Mouse (Mus musculus) kidney, postnatal 0 days (tissue): ENCODE data around the gene S100g. TPM values are rescaled to one million over a fixed set of nuclear protein-coding genes. Genes with fewer than 3 reads are reported as not detected.

Experiments used
- ATAC-seq: fragments of 200-750 bp; cut with Nextera tagmentation; replicated peaks from 2 replicates; pipeline ENCODE4 v1.8.0; 2017; ENCODE audit warnings: low read depth, moderate number of reproducible peaks, moderate TSS enrichment, moderate library complexity; ENCODE audit not compliant: low FRiP score
- DNase-seq: peaks from one replicate; pipeline ENCODE4 v3.0.0-alpha.2; 2016; ENCODE audit warnings: low spot score
- H3K27ac ChIP-seq: fragments of 300-500 bp; sonication (generic); 2 replicates; pipeline ENCODE4 v1.5.1; 2014; ENCODE audit warnings: mild to moderate bottlenecking
- H3K27me3 ChIP-seq: fragments of 300-500 bp; sonication (generic); 2 replicates; pipeline ENCODE4 v1.6.1; 2014; ENCODE audit warnings: low read length, mixed read lengths; ENCODE audit not compliant: insufficient read depth
- H3K36me3 ChIP-seq: fragments of 300-500 bp; sonication (generic); 2 replicates; pipeline ENCODE4 v1.6.1; 2014; ENCODE audit warnings: low read length, mixed read lengths; ENCODE audit not compliant: insufficient read depth
- H3K4me1 ChIP-seq: fragments of 300-500 bp; sonication (generic); replicated peaks from 2 replicates; pipeline ENCODE4 v1.6.1; 2014; ENCODE audit warnings: antibody characterized with exemption, low read length, mixed read lengths; ENCODE audit not compliant: insufficient read depth
- H3K4me2 ChIP-seq: fragments of 300-500 bp; sonication (generic); 2 replicates; pipeline ENCODE4 v1.6.1; 2014; ENCODE audit warnings: mild to moderate bottlenecking, low read length, moderate library complexity, mixed read lengths
- H3K4me3 ChIP-seq: fragments of 300-500 bp; sonication (generic); replicated peaks from 2 replicates; pipeline ENCODE4 v1.5.1; 2014; ENCODE audit warnings: low read depth, low read length
- H3K9ac ChIP-seq: fragments of 300-500 bp; sonication (generic); 2 replicates; pipeline ENCODE4 v1.6.1; 2014; ENCODE audit warnings: low read depth, low read length
- H3K9me3 ChIP-seq: fragments of 300-500 bp; sonication (generic); replicated peaks from 2 replicates; pipeline ENCODE4 v1.6.1; 2016; ENCODE audit warnings: low read length, inconsistent platforms, mixed read lengths
- CTCF ChIP-seq: IDR thresholded peaks from 2 replicates; pipeline ENCODE4 v1.5.1; 2016; ENCODE audit warnings: antibody characterized with exemption, low read depth, mild to moderate bottlenecking, moderate library complexity
- WGBS: fragments of 180-500 bp; shearing (Covaris S2); extraction: QIAGEN DNeasy Blood & Tissue Kit; methylation state at CpG from one replicate; pipeline ENCODE4 v1.1.7; 2014; 5-methylcytosine and 5-hydroxymethylcytosine counted together
- polyA plus RNA-seq: library from polyadenylated mRNA; unstranded; fragments of >200 nt; fragmentation: Nextera tagmentation; extraction: Ambion mirVana; gene quantifications from 2 replicates; pipeline ENCODE4 v1.2.1, GENCODE M21; 2015

Gene S100g
- polyA plus RNA-seq, 1 experiment from 2014 or later = 6,196 TPM

DNA sequence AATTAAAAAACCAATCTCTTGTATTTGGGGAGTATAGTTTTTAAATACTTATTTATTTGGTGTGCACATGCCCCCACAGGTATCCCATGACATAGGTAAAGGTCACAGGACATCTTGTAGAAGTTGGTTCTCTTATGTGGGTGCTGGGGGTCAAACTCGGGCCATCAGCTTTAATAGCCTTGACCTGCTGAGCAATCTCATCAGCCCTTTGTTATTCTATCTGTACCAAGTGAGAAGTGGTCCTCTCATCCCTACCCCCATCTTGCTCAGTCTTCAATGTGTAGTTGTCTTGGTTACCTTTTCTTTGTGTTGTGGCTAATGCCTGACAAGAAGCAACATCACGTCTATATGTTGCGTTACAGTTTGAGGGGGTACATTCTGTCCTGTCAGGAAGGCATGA, 6.5 kb downstream of the S100g start:
- H3K4me2 ChIP-seq = no peak overlapping the region
- H3K27ac ChIP-seq = no peak overlapping the region
- DNase-seq = no peak
- no peak for TF ChIP-seq CTCF
- 72% methylated on average over 3 of the region's 3 CpGs for WGBS
- H3K4me3 ChIP-seq = no peak overlapping the region
- H3K36me3 ChIP-seq = no peaks in the 10 kb centered on the region
- no peaks in the 10 kb centered on the region for H3K4me1 ChIP-seq
- H3K9ac ChIP-seq = no peak overlapping the region
- no peak for ATAC-seq
- H3K27me3 ChIP-seq = no peaks in the 10 kb centered on the region
- no peaks in the 10 kb centered on the region for H3K9me3 ChIP-seq

DNA sequence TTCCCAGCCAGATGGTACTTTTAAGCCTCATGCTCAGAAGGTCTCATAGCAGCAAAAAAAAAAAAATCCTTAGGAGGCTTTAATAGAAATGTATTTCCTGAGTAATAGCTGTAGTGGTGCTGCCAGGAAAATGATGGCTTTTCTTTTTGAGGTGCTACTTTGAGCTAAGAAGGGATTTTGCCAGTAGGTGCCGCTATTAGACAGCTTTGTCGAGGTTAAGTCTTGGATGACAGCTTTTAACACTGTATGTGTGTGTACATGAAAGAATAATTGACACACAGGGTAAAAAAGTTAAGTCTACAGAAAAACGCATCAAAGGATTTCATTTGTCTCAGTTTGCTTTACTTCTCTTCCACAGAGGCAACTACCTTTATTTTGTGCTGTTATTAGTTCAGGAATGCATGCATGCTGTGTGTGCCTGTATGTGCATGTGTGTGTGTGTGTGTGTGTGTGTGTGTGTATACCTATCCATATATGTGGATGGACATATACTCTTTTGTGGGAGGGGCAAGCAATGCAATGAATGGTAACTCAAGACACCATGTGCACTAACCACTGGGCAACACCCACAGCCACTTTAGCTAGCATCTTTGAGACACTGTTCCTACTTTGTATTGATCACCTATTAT, 14.5 kb downstream of the S100g start:
- TF ChIP-seq CTCF = peak; percentile 73
- Histone ChIP-seq H3K4me3 (no peak overlapping the region), H3K9ac (no peak overlapping the region), H3K36me3 (no peaks in the 10 kb centered on the region), H3K9me3 (no peaks in the 10 kb centered on the region), H3K27me3 (no peaks in the 10 kb centered on the region), H3K4me2 (no peak overlapping the region), H3K27ac (no peak overlapping the region), H3K4me1 (no peaks in the 10 kb centered on the region)
- 37% methylated on average over 3 of the region's 3 CpGs for WGBS
- no peak for ATAC-seq
- peak; percentile 57 for DNase-seq

- no peak for DNase-seq
- no peak overlapping the region for H3K4me3 ChIP-seq
- H3K9me3 ChIP-seq = no peaks in the 10 kb centered on the region
- H3K4me1 ChIP-seq = no peaks in the 10 kb centered on the region
- H3K27ac ChIP-seq = no peak overlapping the region
- no peaks in the 10 kb centered on the region for H3K27me3 ChIP-seq
- no peak for ATAC-seq
- no peaks in the 10 kb centered on the region for H3K36me3 ChIP-seq
- no peak overlapping the region for H3K9ac ChIP-seq
- no peak overlapping the region for H3K4me2 ChIP-seq
- WGBS = 68% methylated on average over 1 of the region's 1 CpGs
- TF ChIP-seq CTCF = no peak
These were observed 22.4 kb downstream of the S100g start for GRCm38 (mm10) chrX:162942027-162942426.

- ATAC-seq = no peak
- no peak for TF ChIP-seq CTCF
- Histone ChIP-seq H3K9ac (no peak overlapping the region), H3K27ac (no peak overlapping the region), H3K4me3 (no peak overlapping the region), H3K27me3 (no peaks in the 10 kb centered on the region), H3K4me1 (no peaks in the 10 kb centered on the region), H3K9me3 (no peaks in the 10 kb centered on the region), H3K36me3 (no peaks in the 10 kb centered on the region), H3K4me2 (no peak overlapping the region)
- WGBS = 95% methylated on average over 2 of the region's 2 CpGs
- no peak for DNase-seq
These were observed 32.9 kb downstream of the S100g start for GRCm38 (mm10) chrX:162931467-162931866.

GRCm38 (mm10) chrX:162921487-162922125, 42.8 kb downstream of the S100g start:
- H3K27ac ChIP-seq = no peak overlapping the region
- no peaks in the 10 kb centered on the region for H3K36me3 ChIP-seq
- H3K9ac ChIP-seq = no peak overlapping the region
- no peak for TF ChIP-seq CTCF
- ATAC-seq = no peak
- WGBS = 70% methylated on average over 8 of the region's 8 CpGs
- no peaks in the 10 kb centered on the region for H3K27me3 ChIP-seq
- H3K9me3 ChIP-seq = no peaks in the 10 kb centered on the region
- no peak overlapping the region for H3K4me3 ChIP-seq
- H3K4me2 ChIP-seq = no peak overlapping the region
- H3K4me1 ChIP-seq = no peaks in the 10 kb centered on the region
- no peak for DNase-seq

GRCm38 (mm10) chrX:162915697-162916096, 48.7 kb downstream of the S100g start:
- ATAC-seq (no peak), DNase-seq (peak; percentile 63)
- H3K27ac ChIP-seq = no peak overlapping the region
- H3K9ac ChIP-seq = no peak overlapping the region
- WGBS = 33% methylated on average over 5 of the region's 5 CpGs
- H3K4me2 ChIP-seq = no peak overlapping the region
- H3K9me3 ChIP-seq = no peaks in the 10 kb centered on the region
- H3K36me3 ChIP-seq = no peaks in the 10 kb centered on the region
- peak; percentile 77 for TF ChIP-seq CTCF
- no peaks in the 10 kb centered on the region for H3K4me1 ChIP-seq
- H3K27me3 ChIP-seq = no peaks in the 10 kb centered on the region
- no peak overlapping the region for H3K4me3 ChIP-seq

- no peak overlapping the region for H3K9ac ChIP-seq
- DNase-seq (no peak), ATAC-seq (no peak)
- H3K27me3 ChIP-seq = no peaks in the 10 kb centered on the region
- no peaks in the 10 kb centered on the region for H3K9me3 ChIP-seq
- no peak overlapping the region for H3K4me2 ChIP-seq
- H3K27ac ChIP-seq = no peak overlapping the region
- H3K36me3 ChIP-seq = no peaks in the 10 kb centered on the region
- TF ChIP-seq CTCF = no peak
- no peak overlapping the region for H3K4me3 ChIP-seq
- no peaks in the 10 kb centered on the region for H3K4me1 ChIP-seq
- 96% methylated on average over 3 of the region's 3 CpGs for WGBS
These were observed 50.7 kb downstream of the S100g start for GRCm38 (mm10) chrX:162913651-162914050.

Other genes starting within 250 kb of the S100g start
- 440 and 467 TPM in 2 replicates for gene Rbbp7, start 204.2 kb downstream of the S100g start, polyA plus RNA-seq
- gene Txlng, start 135.1 kb downstream of the S100g start, polyA plus RNA-seq = 11.9 TPM in 2 replicates
- gene Syap1, start 76.2 kb downstream of the S100g start, polyA plus RNA-seq = 58.7 and 62.3 TPM in 2 replicates
- 83.8 and 90.5 TPM in 2 replicates for gene Ctps2, start 63.4 kb downstream of the S100g start, polyA plus RNA-seq